Mouse (Mus musculus): ENCODE results near the gene Saxo1. TPM values are rescaled to one million over a fixed set of nuclear protein-coding genes. Genes with fewer than 3 reads are reported as not detected.

Saxo1 gene
- total RNA-seq, 2 experiments from 2014 or later = not detected

DNA sequence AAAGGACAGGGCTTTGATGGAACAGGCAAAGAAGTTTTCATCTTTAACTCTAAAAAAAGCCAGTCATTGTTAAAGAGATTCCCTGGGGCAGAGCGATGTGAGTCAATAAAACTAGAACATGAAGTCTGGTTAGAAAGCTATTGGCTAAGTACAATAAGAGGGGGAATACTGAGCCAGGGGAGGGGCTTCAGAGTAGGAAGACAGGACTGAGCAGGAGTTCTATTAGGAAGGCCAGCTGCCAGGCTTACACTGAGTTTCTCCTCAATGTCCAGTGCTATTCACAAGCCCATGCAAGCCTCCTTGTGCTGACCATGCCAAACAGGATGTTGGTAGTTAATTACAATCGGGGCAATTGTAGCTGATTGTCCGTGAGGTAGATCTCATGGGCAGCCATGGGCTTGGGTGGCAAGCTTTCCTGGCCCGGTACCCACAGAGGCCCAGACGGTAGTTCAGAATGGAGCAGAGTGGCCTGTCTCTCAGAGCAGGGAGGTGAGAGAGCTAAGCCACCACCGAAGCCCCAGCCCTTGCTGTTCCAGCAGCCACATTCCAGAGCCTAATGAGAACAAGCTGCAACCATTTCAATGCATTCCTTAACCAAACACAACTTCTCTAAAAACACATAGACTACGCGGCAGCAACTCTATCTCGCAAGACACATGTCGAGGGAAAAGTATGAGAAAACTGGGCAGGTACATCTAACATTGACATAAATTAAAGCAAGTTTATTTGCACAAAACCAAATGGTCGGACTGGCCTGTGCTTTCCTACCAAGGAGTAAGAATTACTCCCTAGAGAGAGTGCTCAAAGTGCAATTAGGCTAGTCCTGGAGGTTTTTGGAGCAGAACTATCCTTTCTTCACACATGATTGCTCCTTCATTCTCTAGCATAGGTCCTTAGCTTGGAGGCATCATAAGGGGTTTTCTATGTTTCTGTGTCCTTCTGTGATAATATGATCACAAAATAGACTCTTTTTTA lies 30.7 kb downstream of the Saxo1 start:
- no peak for DNase-seq (ENCODE audit: low spot score in 2 of 2)

DNA sequence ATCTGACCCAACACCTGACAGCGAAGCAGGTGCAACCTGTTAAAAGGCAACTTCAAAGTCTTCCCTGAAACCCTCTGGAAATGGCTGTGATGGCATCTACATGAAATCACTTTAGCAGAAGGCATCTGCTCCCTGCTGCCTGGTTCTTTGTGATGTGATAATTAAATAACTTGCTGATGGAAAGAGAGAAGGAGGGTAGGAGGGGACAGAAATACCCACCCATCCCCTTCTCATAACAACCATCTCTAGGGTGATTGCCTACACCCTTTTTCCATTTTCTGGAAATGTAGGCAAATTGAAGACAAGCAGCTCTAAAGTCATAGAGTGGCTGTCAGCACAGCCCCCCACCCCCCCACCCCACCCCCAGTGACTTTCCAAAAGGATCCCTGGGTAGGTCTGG lies 33.6 kb downstream of the Saxo1 start:
- DNase-seq (ENCODE audit: low spot score in 2 of 2) = no peak

DNA sequence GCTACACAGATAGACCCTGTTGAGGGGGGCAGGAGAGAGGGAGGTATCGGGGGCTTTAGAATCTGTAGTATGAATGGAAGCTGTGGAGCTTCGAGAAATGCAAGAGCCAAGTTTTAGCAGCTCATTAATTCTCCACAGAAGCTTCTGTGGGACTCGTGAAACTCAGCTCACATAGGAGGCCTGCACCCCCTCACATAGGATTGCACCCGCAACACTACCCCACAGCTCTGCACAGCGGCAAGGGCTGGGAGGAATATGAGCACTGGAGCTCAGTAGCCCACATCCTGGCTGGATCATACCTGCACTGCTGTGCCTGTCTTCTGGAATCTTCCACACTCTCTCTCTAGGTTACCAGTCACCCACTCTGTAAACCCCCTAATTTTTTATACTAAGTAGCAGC lies 34.4 kb downstream of the Saxo1 start:
- DNase-seq (ENCODE audit: low spot score in 2 of 2) = no peak

DNA sequence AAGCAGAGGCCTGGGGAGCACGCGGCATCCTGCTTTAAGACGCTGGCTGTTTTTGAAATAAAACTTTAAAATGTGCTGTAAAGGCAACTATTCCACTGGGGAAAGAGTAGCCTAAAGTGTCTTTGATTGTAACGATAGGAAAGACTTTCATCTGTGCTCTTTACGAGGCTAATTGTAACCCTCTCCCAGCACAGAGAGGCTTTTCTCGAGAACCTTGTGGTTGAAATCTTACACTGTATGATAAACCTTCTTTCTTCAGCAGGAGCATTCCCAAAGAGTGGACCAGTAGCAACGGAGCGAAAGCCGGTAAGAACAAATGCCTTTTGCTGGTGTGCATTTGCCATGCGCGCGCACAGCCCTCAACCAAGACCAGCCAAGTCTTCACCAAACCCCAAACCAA lies 37.4 kb downstream of the Saxo1 start:
- no peak for DNase-seq (ENCODE audit: low spot score in 2 of 2)

DNA sequence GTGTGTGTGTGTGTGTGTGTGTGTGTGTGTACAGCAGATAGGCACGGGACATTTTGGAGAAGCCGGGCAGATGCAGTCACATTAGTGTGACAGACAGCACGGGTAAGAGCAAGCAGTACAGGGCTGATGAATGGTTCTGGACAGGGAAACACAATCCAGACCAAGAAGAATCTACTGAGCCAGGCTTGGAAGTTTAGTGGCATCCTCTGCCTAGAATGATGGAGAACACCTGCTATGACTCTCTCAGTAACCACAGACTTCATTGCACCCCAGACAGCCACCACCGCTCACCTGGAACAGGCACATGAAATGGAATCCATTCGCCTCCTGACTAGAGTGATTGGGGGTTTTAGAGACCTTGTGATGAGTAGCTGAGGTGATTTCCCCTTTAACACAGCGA lies 38.2 kb downstream of the Saxo1 start:
- no peak for DNase-seq (ENCODE audit: low spot score in 2 of 2)

DNA sequence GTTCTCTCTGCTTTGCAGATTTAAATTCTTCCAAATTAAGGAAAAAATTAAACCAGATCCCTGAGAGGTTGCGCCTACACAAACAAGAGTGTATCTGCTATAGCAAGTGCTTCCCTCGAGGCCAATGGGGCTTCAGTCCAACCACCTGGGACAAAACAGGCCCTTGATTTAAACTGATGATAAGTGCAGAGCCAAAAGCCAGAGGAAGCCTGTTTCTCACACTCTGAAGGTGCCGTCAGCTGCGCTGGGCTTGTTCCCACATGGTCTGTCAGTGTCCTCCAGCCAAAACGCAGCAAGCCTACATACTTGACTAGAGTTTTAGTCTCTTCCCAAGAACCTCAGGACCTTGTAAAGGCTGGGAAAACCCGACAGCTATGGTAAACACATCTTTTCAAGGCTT lies 53.5 kb downstream of the Saxo1 start:
- no peak for DNase-seq (ENCODE audit: low spot score in 2 of 2)

DNA sequence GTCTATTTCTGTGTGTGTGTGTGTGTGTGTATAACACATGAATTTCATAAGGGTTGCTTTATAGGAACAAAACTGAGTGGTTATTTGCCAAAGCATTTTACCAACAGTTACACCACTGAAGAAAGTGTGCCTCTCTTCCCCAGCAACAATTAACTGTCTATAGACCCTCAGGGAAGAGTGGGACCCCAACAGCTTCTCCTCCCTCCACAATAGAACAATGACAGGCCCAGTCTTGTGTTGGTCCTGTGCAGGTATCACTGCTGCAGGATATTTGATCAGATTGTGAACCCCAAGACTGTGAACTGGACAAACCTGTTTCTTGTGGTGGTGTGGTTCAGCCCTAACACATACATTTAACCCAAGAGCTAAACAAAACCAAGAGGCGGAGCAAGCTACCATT lies 58.6 kb downstream of the Saxo1 start:
- no peak for DNase-seq (ENCODE audit: low spot score in 2 of 2)

DNA sequence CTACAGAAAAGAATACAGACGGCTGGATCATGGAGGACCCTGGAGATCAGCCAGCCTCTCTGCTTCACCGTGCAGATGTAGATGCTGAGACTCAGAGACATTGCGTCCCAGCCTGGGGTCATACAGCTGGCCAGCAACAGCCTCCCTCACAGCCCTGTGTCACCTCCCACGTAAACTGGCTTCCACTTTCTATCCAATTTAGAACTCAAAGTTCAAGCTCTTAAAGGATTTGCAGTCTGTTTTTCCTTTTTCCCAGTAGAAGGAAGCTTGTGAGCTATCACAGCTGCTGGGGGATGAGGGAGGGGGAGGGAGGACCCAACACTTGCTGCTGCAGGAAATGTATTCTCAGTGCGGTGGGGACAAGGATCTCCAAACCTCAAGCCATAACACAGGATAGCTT lies 59.4 kb downstream of the Saxo1 start:
- no peak for DNase-seq (ENCODE audit: low spot score in 2 of 2)

DNA sequence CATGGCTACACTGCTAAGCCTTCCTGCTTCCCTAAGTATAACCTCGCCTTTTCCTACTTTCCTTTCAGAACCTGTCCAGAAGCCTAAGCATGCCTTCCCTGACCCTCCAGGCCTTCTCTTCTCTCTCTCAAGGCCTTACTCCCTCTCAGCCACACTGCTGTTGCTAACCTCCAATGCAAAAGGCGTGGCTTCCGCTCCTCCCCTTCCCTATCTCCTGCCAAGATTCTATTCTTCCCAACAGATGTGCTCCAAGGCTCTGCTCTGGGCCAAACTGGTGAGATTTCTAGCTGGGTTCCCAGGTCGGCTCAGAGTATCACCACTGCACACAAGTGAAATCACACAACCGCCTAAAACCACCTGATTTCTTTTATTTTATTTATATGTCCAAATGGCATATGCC lies 69.0 kb downstream of the Saxo1 start:
- no peak for DNase-seq (ENCODE audit: low spot score in 2 of 2)

DNA sequence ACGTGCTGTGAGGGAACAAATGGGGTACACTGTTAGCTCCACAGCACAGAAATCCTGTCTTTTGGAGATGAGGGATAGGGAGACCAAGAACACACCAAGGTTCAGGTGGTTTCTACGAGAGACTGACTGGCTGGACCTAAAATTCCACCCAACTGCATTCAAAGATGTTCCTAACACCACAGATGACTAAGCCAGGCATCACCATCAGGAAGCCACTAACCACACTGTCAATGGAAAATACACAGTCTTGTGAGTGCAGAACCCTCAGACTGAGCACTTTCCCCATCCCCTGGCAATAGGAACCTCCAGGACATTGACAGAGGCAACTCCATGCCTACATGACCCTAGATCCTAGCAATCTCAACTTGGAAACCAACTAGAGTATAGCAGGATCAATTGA lies 71.2 kb downstream of the Saxo1 start:
- no peak for DNase-seq (ENCODE audit: low spot score in 2 of 2)

DNA sequence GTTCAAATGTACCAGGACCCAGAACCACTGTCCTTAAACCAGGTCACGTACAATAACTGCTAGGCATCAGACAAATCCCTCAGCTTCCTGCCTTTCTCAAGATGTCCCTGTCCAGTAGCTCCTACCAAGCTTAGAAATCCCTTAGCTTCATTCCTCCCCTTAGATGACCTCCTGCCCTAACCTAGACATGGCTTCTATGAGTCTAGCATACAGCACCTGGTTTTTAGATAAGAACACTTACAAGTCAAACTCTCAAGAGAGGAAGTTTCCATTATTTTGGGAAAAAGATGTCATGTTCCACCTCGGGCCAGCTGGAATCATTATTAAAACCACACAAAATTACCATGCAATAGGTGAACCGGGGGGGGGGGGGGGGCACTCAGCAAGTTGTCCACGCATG lies 71.6 kb downstream of the Saxo1 start:
- DNase-seq (ENCODE audit: low spot score in 2 of 2) = no peak

DNA sequence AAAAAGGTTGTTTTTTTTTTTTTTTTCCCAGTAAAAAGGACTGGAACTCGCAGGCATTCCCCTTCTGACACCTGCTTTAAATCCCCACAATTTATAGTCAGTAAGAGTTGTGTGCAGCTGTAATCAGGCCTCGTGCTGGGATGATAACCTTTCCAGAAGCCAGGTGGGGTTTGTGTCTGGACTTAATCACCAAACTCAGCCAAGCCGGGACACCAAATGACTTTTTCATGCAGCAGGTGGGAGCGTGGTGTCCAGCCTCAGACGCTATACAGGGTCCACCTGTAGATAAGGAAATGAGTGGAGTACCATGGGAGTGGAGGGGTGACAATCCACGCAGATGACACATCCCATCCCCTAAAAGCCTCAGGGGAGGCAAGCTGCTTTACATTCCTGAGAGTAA lies 73.1 kb downstream of the Saxo1 start:
- no peak for DNase-seq (ENCODE audit: low spot score in 2 of 2)

DNA sequence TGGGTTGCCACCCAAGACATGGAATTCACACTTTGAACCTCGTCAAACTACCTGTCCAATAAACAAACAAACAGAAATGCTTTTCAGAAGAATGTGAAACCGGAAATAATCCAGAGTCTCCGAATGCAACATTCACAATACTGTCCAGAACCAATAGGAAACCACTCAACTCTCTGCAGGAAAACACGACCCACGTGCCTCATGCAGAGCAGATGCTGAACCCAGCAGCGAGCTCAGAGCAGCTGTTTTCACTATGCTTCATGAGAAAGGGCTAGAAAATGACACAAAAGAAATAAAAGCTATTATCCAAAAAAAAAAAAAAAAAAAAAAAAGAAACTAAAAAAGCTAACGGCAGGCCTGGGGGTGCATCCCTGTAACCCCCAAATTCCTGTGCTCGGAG lies 74.4 kb downstream of the Saxo1 start:
- no peak for DNase-seq (ENCODE audit: low spot score in 2 of 2)

DNA sequence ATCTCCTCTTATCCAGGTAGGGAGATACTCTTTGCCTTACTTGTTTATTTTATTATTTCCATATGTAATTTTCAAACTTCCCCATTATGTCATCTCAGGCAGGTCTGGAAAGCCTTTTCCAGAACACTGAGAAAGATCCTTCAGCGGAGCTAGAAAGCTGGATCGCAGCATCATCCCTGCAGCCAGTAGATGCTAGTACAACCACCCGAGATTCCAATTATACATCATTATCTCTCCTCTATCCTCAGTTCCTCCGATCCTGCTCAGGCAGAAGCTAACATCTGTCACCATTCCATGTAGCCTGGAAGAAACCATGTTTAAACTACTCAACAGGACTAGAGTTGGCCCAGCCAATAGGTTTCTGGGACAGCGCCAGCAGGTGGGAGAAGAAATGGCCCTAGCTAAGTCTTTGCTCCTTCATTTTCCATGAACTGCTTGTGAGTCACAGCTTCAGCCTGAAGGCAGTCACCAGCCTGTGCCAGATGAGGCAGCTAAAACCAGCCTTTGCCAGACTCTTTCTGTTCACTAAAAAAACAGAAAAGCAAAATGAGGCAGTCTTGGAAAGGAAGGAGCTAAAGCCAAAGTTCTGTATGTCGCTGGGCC lies 75.0 kb downstream of the Saxo1 start:
- no peak for DNase-seq (ENCODE audit: low spot score in 2 of 2)

DNA sequence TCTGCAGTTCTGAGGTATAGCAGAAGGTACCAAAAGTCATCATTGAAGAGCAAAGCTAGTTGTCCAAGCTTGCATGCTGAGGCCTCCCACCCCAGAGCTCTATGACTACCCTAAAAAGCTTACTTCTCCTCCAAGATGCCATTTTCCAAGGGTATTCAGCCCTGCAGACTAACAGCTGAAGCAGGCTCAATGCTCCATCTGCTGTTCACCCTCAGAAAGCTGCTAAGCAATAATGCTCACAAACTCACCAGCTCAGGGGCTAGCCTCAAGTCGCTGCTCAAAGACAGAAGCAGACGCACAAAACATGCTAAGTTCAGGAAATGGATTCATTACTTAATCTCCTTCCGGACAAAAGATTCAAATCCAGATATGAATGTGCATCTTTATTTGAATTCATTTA lies 77.2 kb downstream of the Saxo1 start:
- peak in 1 of 2 experiments; percentile 17 for DNase-seq (ENCODE audit: low spot score in 2 of 2)

DNA sequence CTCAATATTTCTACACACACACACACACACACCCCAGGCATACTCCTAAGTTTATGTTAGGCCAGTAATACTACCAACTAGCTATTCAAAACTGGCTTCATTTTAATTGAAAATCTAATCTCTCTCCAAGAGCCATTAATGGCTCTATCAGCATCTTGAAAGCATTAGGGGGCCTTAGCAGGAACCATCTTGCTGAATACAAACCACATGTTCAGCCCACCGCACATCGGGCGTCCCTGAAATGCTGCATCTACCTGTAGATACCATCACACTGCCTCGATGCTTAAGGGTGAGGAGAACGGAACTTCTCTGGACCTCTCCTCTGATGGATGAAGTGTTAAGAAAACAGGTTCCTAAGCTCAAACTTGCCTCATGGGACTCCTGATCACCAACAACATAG lies 93.3 kb downstream of the Saxo1 start:
- no peak for DNase-seq (ENCODE audit: low spot score in 2 of 2)

DNA sequence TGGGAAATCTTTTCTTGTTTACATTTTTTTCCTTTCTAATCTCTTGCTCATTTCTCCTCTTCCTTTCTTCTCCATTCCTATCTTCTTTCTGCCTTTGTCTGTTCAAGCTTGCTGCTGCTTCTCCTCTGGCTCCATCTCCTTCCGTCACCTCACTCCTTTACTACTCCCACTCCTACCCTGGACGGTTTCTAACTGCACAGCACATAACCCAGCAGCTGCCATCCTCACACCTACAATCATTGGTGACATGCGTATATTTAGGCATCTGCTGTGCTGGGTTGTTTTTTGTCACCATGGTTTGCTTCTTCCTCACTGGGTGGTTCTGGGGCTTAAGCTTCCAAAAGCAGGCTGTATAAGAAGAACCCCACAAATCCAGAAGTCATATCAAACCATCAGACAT lies 107.7 kb downstream of the Saxo1 start:
- DNase-seq (ENCODE audit: low spot score in 2 of 2) = no peak

DNA sequence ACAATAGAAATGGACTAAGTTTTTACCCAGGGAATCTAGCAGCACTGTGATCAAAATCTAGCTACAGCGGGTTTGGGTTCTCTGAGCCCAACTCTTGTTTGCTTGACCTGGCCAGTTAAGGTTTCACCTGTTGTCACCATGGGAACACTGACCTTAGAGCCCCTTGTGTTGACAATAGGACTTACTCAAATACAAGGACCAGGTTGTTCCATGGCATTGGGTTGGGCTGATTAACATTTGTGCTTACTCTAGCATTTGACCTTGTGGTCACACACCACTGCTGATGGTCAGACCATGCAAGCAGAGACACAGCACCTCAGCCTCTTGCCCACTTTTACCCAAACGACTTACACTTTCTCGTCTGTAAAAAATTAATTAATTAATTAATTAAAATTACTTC lies 121.8 kb downstream of the Saxo1 start:
- DNase-seq (ENCODE audit: low spot score in 2 of 2) = no peak

DNA sequence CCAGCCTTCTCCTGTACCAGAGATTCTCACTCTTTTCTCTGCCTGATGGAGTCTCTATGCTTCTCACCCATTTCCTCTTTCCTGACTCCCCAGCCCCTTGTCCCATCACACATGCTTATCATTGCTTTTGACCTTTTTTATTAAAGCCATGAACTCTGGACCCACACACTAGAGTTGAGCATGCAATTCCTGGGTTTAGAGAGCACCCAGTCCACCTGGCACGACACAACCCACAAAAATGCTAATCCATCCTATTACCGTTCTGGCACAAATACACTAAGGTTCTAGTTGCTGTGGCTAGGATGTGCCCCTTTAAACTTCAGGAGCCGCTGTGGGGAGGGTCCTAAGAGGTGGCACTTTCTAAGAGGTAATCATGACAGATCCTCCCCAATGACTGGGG lies 122.5 kb downstream of the Saxo1 start:
- no peak for DNase-seq (ENCODE audit: low spot score in 2 of 2)

DNA sequence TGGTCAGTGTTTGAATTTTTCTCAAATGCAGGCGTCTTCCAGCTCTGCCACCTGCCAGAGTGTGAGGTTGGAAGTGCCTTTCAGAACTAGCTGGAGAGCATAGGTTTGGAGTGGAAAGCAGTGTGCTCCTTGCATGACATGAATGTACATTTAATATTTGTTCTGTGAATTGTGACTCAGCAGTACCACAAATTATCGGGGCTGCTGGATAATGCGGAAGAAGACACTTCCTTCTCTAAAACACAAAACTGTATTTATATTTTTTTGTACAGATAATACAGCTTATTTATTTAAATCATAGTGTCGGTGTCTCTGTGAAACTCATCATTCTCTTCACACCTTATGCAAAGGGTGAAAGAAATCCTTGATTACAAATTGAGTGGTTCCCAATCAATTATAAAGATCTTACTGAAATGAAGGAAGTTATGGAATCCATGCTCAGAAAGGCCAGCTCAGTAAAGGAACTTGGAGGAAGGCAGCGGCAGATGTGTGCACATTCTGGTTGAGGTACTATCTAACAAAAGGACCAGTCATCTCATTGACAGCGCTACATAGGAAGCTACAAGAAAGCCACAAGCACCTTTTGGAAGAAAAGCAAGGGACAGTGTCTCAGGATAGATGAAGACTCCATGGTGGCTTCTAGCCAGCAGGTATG lies 129.9 kb downstream of the Saxo1 start:
- DNase-seq (ENCODE audit: low spot score in 2 of 2) = no peak

DNA sequence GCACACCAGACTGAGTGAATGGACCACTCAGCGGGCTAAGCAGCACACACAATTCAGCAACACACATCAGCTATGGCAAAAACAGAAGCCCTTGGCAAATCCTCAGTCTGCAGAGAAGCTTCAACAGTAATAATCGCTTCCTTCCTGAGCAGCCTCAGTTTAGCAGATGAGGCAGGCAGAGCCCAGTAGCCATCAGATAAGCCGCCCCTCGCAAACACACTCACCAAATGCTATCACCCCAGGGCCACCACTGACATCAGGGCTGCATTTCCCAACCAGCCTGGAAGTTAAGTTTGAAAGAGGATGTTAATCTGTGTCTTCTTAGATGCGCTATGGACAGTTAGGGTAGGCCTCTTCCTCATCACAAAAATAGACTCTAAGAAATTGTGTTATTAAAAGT lies 130.8 kb downstream of the Saxo1 start:
- DNase-seq (ENCODE audit: low spot score in 2 of 2) = no peak

DNA sequence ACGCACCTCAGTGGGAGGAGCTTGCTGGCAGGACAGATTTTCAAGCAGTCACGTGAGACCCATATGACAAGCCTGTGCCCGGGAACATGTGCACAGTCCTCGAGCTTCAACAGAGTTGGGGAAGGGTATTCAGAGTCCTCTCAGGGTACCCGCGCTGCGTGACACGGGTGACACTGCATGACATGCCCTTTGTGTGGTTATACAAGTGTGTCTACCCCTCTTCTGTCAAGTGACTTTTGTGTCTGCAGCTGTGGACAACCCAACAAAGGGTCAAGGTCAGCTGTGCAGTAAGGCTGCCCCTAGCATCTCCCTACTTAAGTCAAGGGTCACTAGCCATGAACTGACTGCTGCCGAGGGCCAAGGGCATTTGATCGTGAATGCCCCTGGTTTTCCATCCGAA lies 131.6 kb downstream of the Saxo1 start:
- DNase-seq (ENCODE audit: low spot score in 2 of 2) = no peak

Measured in layer of hippocampus, postnatal 10 days (tissue).